Mouse (Mus musculus) CH12.LX (cell line): ENCODE results near the gene Tmem206.

Source experiments
- CTCF ChIP-seq, 2 experiments: IDR thresholded peaks in 1 of 2; conservative IDR thresholded peaks in 1 of 2; 2 replicates each; pipeline ENCODE4 v1.5.1; 2011 to 2012; ENCODE audit warnings: low read depth in 2 of 2, low read length in 2 of 2, improper control_type of control experiment in 1 of 2, inconsistent platforms in 1 of 2, mild to moderate bottlenecking in 1 of 2, moderate library complexity in 1 of 2
- EP300 ChIP-seq: IDR thresholded peaks from 2 replicates; pipeline ENCODE4 v1.6.1; 2011; ENCODE audit warnings: low read length, improper control_type of control experiment
- JUND ChIP-seq: conservative IDR thresholded peaks from 2 replicates; pipeline ENCODE4 v1.6.1; 2011; ENCODE audit warnings: low read depth, low read length, improper control_type of control experiment
- MAFK ChIP-seq: IDR thresholded peaks from 2 replicates; pipeline ENCODE4 v1.6.1; 2011; ENCODE audit warnings: low read length, improper control_type of control experiment; ENCODE audit not compliant: insufficient replicate concordance
- MAX ChIP-seq: IDR thresholded peaks from 2 replicates; pipeline ENCODE4 v1.6.1; 2011; ENCODE audit warnings: low read length, improper control_type of control experiment
- POLR2AphosphoS2 ChIP-seq: IDR thresholded peaks from 2 replicates; pipeline ENCODE4 v1.6.1; 2011; ENCODE audit warnings: low read depth, low read length, improper control_type of control experiment
- SIN3A ChIP-seq: IDR thresholded peaks from 2 replicates; pipeline ENCODE4 v1.6.1; 2012; ENCODE audit warnings: low read length, improper control_type of control experiment, inconsistent platforms

DNA sequence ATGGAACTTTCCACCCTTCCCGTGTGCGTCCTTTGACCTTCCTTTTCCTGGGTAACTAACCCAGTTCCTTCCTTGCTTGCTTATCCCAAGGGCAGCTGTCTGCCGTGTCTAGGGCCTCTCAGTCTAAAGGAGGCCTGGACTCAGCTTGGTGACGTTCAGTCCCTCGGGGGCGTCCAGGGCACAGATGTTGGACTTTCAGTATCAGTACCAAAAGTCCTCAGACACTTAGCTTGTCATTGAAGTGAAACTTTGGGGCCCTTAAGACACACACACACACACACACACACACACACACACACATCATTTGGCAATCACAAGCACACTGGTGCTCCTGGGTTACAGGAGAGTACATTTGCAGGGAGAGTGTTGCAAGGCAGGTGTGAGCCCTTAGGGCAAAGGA is 21.5 kb upstream of the Tmem206 start:
- TF ChIP-seq MAFK (no peak), CTCF (conservative IDR thresholded peaks at IDR 0.05 in 1 of 2, IDR thresholded peaks at IDR 0.05 in 1 of 2; ENCODE audit: low read depth in 2 of 2, low read length in 2 of 2) (no peak), SIN3A (peak; percentile 41; the same call in 1 of the 2 replicates), POLR2AphosphoS2 (no peak), EP300 (peak; percentile 87), JUND (no peak), MAX (no peak)
